Mouse (Mus musculus) layer of hippocampus, adult 9-11 months (tissue): ENCODE measurements at regions not wholly inside any gene's neighbourhood (a gene's known extent, or its start where the extent isn't known, plus 50 kb on each side); places are given as distances from the start of the nearest gene placed in this dataset.

Source experiments
- DNase-seq: peaks from one replicate; pipeline ENCODE4 v3.0.0; 2022

DNA sequence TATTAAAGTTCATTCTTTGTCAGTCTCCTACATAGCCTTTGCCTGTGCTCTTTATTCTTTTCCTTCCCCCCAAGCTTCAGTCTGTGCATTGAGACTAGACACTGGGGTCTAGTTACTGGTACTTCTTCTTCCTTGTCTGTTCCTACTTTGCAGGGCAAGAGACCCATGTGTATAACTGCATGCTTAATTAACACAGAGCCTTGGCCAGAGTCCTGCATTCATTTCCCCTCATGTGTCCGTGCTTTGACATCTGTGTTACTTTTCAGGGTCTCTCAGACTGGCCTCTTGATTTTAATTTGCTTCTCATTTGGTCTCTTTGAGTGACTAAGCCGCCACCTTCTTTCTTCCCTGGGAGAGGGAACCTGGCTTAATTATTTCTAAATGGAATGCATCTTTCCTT lies 208.4 kb upstream of the Ldb2 start:
- no peak for DNase-seq

DNA sequence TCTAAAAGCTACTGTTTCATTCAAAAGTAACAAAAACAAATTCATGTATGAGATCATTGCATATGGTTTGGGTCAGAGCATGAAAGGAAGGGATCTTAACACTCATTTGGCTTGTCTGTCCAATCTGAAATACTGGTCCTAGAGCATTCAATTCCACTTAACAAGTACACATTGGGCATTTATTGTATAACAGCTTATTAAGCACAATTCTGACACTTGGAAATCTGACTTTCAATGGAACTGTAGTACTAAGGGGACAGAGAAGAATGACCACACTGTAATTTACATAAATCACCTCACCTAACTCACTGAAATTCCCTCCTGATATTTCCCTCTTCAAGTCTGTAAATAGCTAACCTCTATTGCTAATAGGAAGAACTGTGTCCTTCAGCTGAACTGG lies 201.5 kb upstream of the Ldb2 start:
- no peak for DNase-seq

DNA sequence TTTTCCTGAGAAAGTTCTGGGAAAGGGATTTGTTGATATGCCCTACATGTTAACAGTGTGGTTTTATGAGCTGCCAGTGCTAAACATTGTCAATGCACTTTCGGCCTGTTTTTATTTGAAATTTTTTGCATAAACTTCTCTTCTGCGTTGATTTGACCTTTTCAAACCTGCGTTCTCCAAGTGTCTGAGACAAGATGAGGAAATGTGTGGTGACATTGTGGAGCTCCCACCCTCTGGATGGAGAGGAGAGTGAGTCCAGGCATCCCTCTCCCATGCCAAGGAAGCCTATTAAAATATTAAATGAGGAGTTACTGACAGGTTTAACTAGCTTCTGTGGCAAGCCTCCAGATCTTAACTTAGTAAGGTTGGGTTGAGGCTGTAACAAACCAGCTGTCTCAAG lies 199.6 kb upstream of the Ldb2 start:
- DNase-seq = no peak

DNA sequence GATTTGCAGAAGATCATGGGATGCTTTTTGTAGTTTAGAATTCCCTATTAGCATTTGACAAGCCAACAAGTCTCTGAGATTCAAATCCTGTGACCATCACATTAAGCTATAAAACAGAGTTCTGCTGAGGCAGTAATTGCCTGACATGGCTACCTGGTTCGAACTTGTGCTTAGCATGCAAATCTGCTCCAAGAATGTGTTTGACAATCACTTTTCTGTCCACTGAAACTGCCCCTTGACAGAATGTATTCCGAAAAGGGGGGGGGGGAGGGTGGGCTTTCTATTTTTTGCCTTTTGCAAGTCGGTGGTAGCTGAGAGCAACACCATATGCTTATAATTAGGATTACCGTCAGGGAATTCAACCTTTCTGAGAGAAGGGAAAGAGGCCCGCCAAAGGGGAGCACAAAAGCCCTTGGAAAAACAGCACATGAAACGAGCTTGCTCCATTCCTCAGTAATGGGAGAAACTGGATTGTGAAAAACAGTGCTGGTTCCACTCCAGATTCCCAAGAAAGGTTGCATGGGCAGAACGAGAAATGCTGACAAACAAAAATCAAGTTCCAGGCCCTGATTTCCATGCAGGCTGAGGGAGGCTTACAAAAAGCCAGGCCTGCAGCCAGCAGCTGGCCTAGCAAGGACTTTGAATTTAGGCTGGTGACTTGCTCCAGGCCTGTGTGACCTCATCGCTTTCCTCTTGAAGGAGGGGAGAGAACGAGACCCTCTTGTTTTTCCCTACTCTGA lies 176.1 kb upstream of the Ldb2 start:
- DNase-seq = peak; percentile 37

DNA sequence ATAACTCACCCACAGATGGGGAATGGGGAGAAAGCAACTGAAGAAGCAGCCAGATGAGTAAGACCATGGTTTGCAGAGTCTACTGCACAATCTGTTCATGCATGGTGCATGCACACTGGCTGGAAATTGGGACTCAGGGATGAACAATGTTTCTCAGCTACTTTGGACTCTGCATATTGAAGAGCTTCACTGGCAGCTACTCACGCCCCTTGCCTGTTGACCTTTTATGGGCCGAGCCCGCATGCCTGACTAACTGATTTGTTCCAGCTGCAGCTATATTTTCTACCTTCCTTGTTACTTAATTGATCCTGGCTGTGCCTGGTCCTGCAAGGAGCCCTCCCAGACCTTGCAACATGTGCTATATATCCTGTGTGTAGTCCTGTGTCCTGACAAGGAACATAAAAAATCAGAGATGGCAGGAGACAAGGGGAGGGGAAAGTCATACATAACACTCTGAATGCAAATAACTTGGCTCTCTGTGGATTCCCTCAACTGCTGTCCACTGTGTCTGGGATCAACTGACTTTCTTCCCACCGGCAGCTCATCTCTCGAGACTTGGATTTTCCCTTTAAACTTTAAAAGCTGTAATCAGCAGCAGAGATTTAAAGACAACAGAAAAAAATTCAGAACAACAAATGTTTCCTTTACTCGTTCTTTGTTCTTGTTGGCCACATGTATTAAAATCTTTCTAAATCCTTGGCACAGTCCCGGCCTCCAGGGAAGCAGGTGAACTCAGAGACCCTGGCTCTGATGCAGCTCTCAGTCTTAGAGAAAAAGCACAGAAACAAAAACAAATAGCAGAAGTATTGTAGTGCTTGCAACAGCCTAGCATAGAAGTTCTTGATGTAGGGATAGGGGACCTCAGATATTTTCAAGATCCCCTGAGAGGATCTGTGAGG lies 143.8 kb upstream of the Ldb2 start:
- DNase-seq = no peak

DNA sequence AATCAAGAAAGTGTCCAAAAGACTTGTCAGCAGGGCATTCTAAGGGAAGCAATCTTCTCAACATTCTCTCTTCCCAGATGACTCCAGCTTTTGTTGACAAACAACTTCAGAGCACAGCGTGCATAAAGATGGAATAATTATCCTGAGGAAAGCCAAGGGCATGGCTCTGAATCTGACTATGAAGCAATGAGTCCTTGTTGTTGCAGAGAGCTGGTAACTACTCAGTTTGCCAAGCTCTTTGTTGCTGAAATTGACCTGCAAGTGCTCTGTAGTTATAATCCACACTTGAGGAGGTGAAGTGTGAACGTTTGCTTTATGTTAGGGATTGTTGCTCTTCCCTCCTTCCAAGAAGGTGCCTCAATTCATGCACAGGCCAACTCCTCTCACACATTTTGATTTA lies 143.1 kb upstream of the Ldb2 start:
- DNase-seq = no peak

DNA sequence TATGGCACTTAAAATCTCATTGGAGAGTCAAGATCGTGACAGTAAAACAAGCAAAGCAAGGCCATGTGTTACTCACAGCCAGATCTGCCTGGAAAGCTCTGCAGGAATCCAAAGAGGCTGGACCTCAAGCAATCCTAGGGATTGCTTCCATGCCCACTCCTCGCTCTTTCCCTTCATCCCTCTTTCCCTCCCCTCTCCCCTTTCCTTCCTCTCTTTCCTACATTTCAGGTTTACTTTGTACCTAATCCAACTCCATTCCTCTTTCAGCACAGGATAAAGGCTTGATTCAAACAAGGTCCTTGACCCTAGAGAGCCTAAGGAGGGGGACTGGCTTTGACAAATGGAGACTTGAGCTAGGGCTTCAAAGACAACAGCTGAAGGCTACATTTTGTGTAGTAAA lies 126.0 kb upstream of the Ldb2 start:
- no peak for DNase-seq

DNA sequence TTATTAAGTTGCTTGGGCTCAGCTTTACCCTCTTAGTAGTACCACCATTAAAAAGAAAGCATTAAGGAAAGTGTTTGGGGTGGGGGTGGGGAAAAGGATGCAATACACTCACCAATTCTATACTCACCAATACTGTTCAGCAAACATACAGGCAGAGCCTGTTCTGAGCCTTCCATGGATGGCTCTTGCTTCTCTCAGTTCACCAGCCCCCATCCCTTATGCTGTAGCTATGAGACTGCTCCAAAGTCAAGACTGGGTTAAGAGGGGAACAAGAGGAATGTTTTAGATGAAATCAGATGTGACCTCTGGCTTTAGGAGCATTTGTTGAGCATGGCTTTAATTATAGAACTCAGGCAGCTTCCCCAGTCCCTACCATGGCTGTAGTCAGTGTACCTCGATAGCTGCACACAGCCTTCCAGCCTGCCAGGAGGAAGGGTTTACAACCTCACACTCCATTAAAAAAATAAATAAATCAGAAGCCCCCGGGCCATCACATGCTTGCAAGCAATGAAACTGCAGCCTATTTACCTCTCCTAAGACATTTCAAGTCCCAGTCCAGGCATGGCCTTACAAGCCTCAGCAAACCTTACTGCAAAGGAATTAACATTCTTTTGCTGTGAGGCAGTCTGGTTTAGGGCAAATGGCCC lies 122.8 kb upstream of the Ldb2 start:
- no peak for DNase-seq

DNA sequence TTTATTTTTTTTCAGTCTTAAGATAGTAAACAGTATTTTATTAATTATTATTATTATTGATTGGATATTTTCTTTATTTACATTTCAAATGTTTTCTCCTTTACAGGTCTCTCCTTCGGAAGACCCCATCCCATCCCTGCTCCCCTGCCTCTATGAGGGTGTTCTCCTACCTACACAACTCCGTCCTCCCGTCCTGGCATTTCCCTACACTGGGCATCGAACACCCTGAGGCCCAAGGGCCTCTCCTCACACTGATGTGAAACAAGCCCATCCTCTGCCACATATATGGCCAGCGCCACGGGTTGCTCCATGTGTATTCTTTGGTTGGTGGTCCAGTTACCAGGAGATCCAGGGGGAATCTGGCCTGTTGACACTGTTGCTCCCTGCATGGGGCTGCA lies 118.3 kb upstream of the Ldb2 start:
- no peak for DNase-seq

DNA sequence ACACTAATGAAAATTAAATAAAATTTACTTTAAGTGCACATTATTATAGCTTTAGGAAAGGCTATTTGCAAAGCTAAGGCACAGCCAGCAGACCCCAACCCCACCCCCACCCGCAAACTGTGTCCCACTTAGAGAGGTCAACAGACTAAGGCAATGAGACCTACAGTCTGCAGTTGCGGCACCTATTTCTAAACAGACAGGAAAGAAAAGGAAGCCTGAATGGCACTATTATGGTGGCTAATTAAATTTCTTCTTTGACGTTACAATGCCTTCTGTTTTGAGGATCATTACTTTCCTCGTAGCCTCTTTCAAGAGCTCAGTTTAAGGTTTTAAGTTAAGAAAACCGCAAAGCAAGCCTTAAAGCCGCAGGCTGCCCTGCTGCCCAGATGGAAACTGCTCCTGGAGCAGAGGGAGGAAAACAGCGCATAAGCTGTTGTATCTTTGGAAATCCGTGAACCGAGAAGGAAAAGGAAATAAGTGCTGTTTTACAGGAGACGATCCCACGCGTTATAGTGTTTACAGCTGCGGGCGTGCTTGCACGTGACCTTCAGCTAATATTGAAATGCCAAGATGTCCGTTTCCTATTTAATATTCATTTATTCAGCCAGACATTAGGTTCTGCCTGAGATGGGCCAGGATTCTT lies 117.8 kb upstream of the Ldb2 start:
- peak; percentile 9 for DNase-seq

DNA sequence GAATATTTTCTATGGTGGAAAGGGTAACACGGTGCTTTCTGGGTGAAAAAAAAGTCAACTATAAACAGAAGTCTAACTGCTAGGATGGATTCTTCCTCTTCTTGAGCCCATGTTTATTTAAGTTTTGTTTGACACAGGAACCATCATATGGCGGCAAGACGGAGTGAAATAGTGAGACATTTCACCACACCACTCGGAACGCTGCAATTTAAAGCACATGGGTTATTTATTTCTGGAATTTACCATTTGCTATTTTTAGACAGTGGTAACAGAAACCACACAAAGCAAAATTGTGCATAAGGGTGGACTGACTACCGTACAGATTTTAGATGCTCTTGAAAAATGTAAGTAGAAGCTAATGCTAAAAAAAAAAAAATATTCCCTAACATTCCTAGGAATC lies 103.1 kb upstream of the Ldb2 start:
- DNase-seq = no peak

DNA sequence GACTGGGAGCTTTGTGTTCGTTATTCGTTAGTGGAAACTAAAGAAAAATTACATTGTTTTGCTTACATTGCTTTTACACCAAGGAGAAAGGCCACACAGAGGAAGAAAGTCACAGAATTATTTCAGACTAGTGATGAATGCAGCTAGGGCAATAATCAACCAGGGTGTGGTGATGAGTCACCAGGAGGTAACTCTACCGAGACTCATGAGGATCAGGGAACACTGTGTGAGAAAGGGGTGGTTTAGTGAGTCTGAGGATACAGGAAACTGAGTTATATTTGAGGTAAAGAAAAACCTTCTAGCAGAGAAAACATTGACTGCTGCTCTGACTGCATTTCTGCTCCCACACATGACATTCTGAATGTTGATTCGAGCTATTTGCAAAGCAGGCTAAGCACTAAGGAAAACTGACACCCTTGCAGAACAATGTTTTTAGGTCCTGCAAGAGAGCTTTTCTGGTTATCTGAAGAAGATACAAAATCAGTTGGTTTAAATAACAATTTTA lies 87.1 kb upstream of the Ldb2 start:
- peak; percentile 10 for DNase-seq

DNA sequence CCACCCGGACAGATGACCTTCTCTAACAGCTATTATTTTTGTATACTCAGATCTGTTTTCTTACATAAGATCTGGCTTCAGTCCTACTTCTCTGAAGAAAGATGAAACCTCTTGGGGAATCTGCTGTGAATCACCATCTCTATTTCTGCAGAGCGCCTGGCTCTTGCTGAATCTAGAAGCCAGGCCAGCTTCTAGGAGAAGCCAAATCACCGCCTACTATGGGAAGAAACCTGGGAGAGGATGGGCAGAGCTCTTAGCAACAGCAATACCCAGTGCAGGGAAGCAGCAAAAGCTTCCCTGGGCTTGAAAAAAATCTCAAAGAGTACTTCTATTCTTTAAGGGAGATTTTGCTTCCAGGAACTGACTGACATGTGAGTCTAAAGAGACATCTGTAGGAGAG lies 77.5 kb upstream of the Ldb2 start:
- DNase-seq = peak; percentile 85

DNA sequence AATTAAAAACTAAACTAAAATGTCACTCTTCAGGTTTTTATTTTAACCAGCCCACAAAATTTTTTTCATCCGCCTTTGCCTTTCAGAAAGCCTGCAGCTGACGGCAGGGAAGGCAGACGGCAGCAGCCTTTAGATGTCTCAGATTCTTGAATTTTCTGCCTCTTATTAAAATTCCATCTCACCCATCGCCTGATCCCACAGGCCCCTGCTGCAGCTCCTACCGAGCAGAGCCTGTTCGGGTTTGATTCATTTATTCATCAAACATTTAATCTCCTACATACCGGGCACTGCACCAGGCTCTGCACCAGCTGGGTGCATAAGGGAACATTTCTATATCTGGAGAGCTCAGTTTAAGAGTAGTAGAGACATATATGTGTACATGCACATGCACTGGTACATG lies 72.8 kb upstream of the Ldb2 start:
- DNase-seq = peak; percentile 35

DNA sequence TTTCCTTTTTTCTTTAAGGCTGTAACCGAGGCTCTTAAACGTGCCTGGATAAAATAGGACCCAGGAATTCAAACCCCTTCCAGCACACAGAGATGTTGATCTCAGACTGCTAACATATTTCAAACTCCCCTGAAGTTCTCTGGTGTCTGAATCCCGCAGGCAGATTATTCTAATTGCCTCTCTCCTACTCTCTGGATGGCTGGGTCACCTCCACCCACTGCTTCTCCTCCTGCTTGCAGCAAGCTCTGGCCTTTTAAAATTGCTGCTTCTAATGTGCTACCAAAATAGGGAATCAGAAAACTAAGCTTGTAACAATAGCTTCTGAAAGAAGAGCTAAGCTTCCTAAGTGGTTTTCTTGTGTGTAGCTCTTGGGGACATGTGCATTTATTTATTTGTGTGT lies 64.4 kb upstream of the Ldb2 start:
- no peak for DNase-seq

DNA sequence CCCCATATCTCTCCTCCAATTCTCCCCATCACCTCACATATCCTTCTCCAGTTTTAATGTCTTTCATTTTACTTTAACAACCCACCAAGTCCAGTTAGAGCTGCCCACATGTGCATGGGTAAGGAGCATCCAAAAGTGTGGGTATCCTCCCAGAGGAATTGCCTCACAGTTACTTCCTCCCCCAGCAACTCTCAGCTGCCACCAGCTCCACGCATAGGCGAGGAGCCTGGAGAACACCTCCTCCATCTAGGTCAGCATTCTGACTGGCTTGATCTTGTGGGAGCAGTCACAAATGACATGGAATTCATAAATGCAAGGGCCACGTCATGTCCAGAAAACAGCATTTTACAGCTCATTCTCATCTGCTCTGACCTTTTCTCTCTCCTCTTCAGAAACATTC lies 63.9 kb upstream of the Ldb2 start:
- DNase-seq = no peak

DNA sequence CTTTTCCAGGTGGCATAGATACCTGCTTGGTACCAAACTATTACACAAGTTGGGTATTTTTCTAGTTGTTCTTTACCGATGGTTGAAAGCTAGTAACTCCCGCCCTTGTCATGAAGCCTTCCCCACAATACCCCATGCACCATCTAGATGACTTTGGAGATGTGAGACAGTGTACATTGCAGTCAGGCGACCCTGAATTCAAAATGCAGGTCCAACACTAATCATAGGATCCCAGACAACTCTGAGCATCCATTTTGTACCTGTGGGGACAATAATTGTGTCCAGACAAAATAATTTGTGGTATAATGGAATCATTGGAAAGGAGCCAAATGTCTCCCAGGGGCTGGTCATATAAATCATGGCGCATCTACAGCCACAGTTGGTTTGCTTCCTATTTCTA lies 54.7 kb upstream of the Ldb2 start:
- no peak for DNase-seq
